Mouse (Mus musculus): ENCODE results near the gene Gm49369. TPM values are rescaled to one million over a fixed set of nuclear protein-coding genes. Genes with fewer than 3 reads are reported as not detected.

Gm49369 gene
- polyA plus RNA-seq, 1 experiment from 2014 or later, result 1.2 TPM

- Histone ChIP-seq H3K4me3 (replicated peaks) (no peak overlapping the region), H3K4me1 (replicated peaks) (no peaks in the 10 kb centered on the region), H3K9me3 (no peaks in the 10 kb centered on the region), H3K27ac (no peak overlapping the region), H3K27me3 (replicated peaks) (no peaks in the 10 kb centered on the region), H3K4me2 (replicated peaks) (no peak overlapping the region), H3K36me3 (no peaks in the 10 kb centered on the region), H3K9ac (no peak overlapping the region)
- ATAC-seq, result no peak
- 50% methylated on average over 8 of the region's 8 CpGs for WGBS
Measured at GRCm38 (mm10) chr7:142359129-142359528, 23.3 kb downstream of the Gm49369 start.

- Histone ChIP-seq H3K4me1 (replicated peaks) (0 out of 2 replicates have a peak, but pooled peaks cover 2% of the 10 kb centered on the region), H3K4me2 (replicated peaks) (no peak overlapping the region), H3K27ac (no peak overlapping the region), H3K4me3 (replicated peaks) (no peak overlapping the region), H3K27me3 (replicated peaks) (no peaks in the 10 kb centered on the region), H3K36me3 (no peaks in the 10 kb centered on the region), H3K9me3 (no peaks in the 10 kb centered on the region), H3K9ac (no peak overlapping the region)
- no peak for ATAC-seq
- 67% methylated on average over 3 of the region's 3 CpGs for WGBS
Measured at GRCm38 (mm10) chr7:142357566-142357965, 24.9 kb downstream of the Gm49369 start.

- Histone ChIP-seq H3K4me3 (replicated peaks) (no peak overlapping the region), H3K27me3 (replicated peaks) (no peaks in the 10 kb centered on the region), H3K36me3 (no peaks in the 10 kb centered on the region), H3K4me1 (replicated peaks) (peaks cover 6% of the 10 kb centered on the region; the same call in 1 of the 2 replicates), H3K27ac (no peak overlapping the region), H3K9ac (no peak overlapping the region), H3K9me3 (no peaks in the 10 kb centered on the region), H3K4me2 (replicated peaks) (no peak overlapping the region)
- 48% methylated on average over 8 of the region's 8 CpGs for WGBS
- peak; percentile 22; the same call in 1 of the 2 replicates for ATAC-seq
Measured at GRCm38 (mm10) chr7:142354661-142355233, 27.7 kb downstream of the Gm49369 start.

- WGBS, result 66% methylated on average over 5 of the region's 5 CpGs
- Histone ChIP-seq H3K36me3 (no peaks in the 10 kb centered on the region), H3K4me3 (replicated peaks) (no peak overlapping the region), H3K4me2 (replicated peaks) (no peak overlapping the region), H3K9ac (no peak overlapping the region), H3K27ac (no peak overlapping the region), H3K27me3 (replicated peaks) (no peaks in the 10 kb centered on the region), H3K9me3 (no peaks in the 10 kb centered on the region), H3K4me1 (replicated peaks) (peaks cover 11% of the 10 kb centered on the region; the same call in 1 of the 2 replicates)
- ATAC-seq, result peak; percentile 68; the same call in 1 of the 2 replicates
Measured at GRCm38 (mm10) chr7:142353854-142354253, 28.6 kb downstream of the Gm49369 start.

- no peaks in the 10 kb centered on the region for H3K27me3 ChIP-seq (replicated peaks)
- WGBS, result 49% methylated on average over 5 of the region's 5 CpGs
- H3K9ac ChIP-seq, result no peak overlapping the region
- no peaks in the 10 kb centered on the region for H3K36me3 ChIP-seq
- no peak overlapping the region for H3K4me3 ChIP-seq (replicated peaks)
- H3K4me2 ChIP-seq (replicated peaks), result no peak overlapping the region
- no peak for ATAC-seq
- no peak overlapping the region for H3K27ac ChIP-seq
- no peaks in the 10 kb centered on the region for H3K9me3 ChIP-seq
- H3K4me1 ChIP-seq (replicated peaks), result peaks cover 11% of the 10 kb centered on the region; the same call in 1 of the 2 replicates
Measured at GRCm38 (mm10) chr7:142351569-142351968, 30.9 kb downstream of the Gm49369 start.

- peaks cover 11% of the 10 kb centered on the region; the same call in 1 of the 2 replicates for H3K4me1 ChIP-seq (replicated peaks)
- H3K36me3 ChIP-seq, result no peaks in the 10 kb centered on the region
- H3K27ac ChIP-seq, result no peak overlapping the region
- no peaks in the 10 kb centered on the region for H3K27me3 ChIP-seq (replicated peaks)
- no peaks in the 10 kb centered on the region for H3K9me3 ChIP-seq
- ATAC-seq, result 0 out of 2 replicates have a peak, but pooled peaks have one; percentile 23
- no peak overlapping the region for H3K9ac ChIP-seq
- WGBS, result 29% methylated on average over 9 of the region's 9 CpGs
- H3K4me3 ChIP-seq (replicated peaks), result no peak overlapping the region
- no peak overlapping the region for H3K4me2 ChIP-seq (replicated peaks)
Measured at GRCm38 (mm10) chr7:142349308-142349961, 33.0 kb downstream of the Gm49369 start.

GRCm38 (mm10) chr7:142347542-142347941 lies 34.9 kb downstream of the Gm49369 start:
- Histone ChIP-seq H3K9me3 (no peaks in the 10 kb centered on the region), H3K27me3 (replicated peaks) (no peaks in the 10 kb centered on the region), H3K4me3 (replicated peaks) (no peak overlapping the region), H3K27ac (no peak overlapping the region), H3K36me3 (no peaks in the 10 kb centered on the region), H3K4me2 (replicated peaks) (no peak overlapping the region), H3K4me1 (replicated peaks) (peaks cover 9% of the 10 kb centered on the region; the same call in 1 of the 2 replicates), H3K9ac (no peak overlapping the region)
- ATAC-seq, result no peak
- WGBS, result 59% methylated on average over 4 of the region's 4 CpGs

- Histone ChIP-seq H3K4me2 (replicated peaks) (no peak overlapping the region), H3K36me3 (no peaks in the 10 kb centered on the region), H3K9ac (no peak overlapping the region), H3K27me3 (replicated peaks) (no peaks in the 10 kb centered on the region), H3K27ac (no peak overlapping the region), H3K9me3 (no peaks in the 10 kb centered on the region), H3K4me3 (replicated peaks) (no peak overlapping the region), H3K4me1 (replicated peaks) (peaks cover 7% of the 10 kb centered on the region; the same call in 1 of the 2 replicates)
- ATAC-seq, result no peak
- WGBS, result 67% methylated on average over 3 of the region's 3 CpGs
Measured at GRCm38 (mm10) chr7:142342247-142342640, 40.2 kb downstream of the Gm49369 start.

GRCm38 (mm10) chr7:142341564-142342246 lies 40.8 kb downstream of the Gm49369 start:
- no peaks in the 10 kb centered on the region for H3K27me3 ChIP-seq (replicated peaks)
- H3K4me3 ChIP-seq (replicated peaks), result no peak overlapping the region
- peak overlapping the region; percentile 45; the same call in 1 of the 2 replicates for H3K27ac ChIP-seq
- H3K9me3 ChIP-seq, result no peaks in the 10 kb centered on the region
- no peak overlapping the region for H3K9ac ChIP-seq
- H3K36me3 ChIP-seq, result no peaks in the 10 kb centered on the region
- H3K4me1 ChIP-seq (replicated peaks), result peaks cover 7% of the 10 kb centered on the region; the same call in 1 of the 2 replicates
- WGBS, result 38% methylated on average over 10 of the region's 10 CpGs
- H3K4me2 ChIP-seq (replicated peaks), result peak overlapping the region; percentile 2; the same call in 1 of the 2 replicates
- ATAC-seq, result peak; percentile 85

GRCm38 (mm10) chr7:142340269-142340970 lies 42.0 kb downstream of the Gm49369 start:
- ATAC-seq, result no peak
- WGBS, result 56% methylated on average over 10 of the region's 10 CpGs
- Histone ChIP-seq H3K4me3 (replicated peaks) (no peak overlapping the region), H3K27me3 (replicated peaks) (no peaks in the 10 kb centered on the region), H3K9me3 (no peaks in the 10 kb centered on the region), H3K9ac (no peak overlapping the region), H3K27ac (no peak overlapping the region), H3K36me3 (no peaks in the 10 kb centered on the region), H3K4me2 (replicated peaks) (no peak overlapping the region), H3K4me1 (replicated peaks) (peaks cover 7% of the 10 kb centered on the region; the same call in 1 of the 2 replicates)

GRCm38 (mm10) chr7:142335151-142335550 lies 47.3 kb downstream of the Gm49369 start:
- 84% methylated on average over 8 of the region's 8 CpGs for WGBS
- Histone ChIP-seq H3K4me3 (replicated peaks) (no peak overlapping the region), H3K27me3 (replicated peaks) (no peaks in the 10 kb centered on the region), H3K9me3 (no peaks in the 10 kb centered on the region), H3K36me3 (no peaks in the 10 kb centered on the region), H3K27ac (no peak overlapping the region), H3K9ac (no peak overlapping the region), H3K4me1 (replicated peaks) (peaks cover 16% of the 10 kb centered on the region), H3K4me2 (replicated peaks) (no peak overlapping the region)
- no peak for ATAC-seq

GRCm38 (mm10) chr7:142334246-142334645 lies 48.2 kb downstream of the Gm49369 start:
- H3K9ac ChIP-seq, result no peak overlapping the region
- WGBS, result 3% methylated on average over 3 of the region's 3 CpGs
- no peak overlapping the region for H3K4me3 ChIP-seq (replicated peaks)
- ATAC-seq, result peak; percentile 78
- H3K4me2 ChIP-seq (replicated peaks), result no peak overlapping the region
- H3K4me1 ChIP-seq (replicated peaks), result peaks cover 19% of the 10 kb centered on the region
- H3K36me3 ChIP-seq, result no peaks in the 10 kb centered on the region
- no peaks in the 10 kb centered on the region for H3K27me3 ChIP-seq (replicated peaks)
- H3K27ac ChIP-seq, result no peak overlapping the region
- no peaks in the 10 kb centered on the region for H3K9me3 ChIP-seq

Data from intestine, embryonic 15.5 days (tissue).